Mouse (Mus musculus): ENCODE measurements at regions not wholly inside any gene's neighbourhood (a gene's known extent, or its start where the extent isn't known, plus 50 kb on each side); places are given as distances from the start of the nearest gene placed in this dataset.

DNA sequence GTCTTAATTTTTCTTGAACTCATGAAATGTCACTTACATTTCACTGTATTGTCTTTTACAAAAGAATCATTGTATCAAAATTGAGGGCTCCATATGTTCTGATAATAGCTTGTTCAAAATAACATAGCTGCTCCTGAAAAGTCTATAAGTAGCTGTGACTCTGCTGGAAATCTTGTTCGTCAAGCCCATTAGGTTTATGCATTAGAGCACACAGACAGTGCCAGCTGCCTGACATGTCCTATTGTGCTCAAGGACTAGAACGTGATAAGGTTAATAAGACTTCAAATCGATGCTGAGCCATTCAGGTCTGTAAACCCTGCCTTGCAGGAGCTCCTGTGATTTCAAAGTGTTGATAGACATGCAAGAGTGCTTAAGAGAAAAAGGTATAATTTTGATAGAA lies 438.0 kb downstream of the Fam198b start:
- H3K9me3 ChIP-seq (ENCODE audit: control insufficient read depth, low read length) = no peaks in the 10 kb centered on the region
- DNase-seq (ENCODE audit: low spot score) = no peak
- H3K4me1 ChIP-seq (replicated peaks; ENCODE audit: control insufficient read depth, insufficient read depth, low read length) = no peaks in the 10 kb centered on the region
- no peaks in the 10 kb centered on the region for H3K27me3 ChIP-seq (ENCODE audit: control insufficient read depth, insufficient read depth, low read length)
- no peaks in the 10 kb centered on the region for H3K36me3 ChIP-seq (ENCODE audit: control insufficient read depth, insufficient read depth, low read length)
- 52% methylated on average over 3 of the region's 3 CpGs for WGBS
- H3K9ac ChIP-seq (ENCODE audit: low read length) = no peak overlapping the region
- no peak overlapping the region for H3K4me2 ChIP-seq (ENCODE audit: low read depth, low read length, severe bottlenecking)
- no peak for ATAC-seq (replicated peaks; ENCODE audit: low FRiP score)
- no peak overlapping the region for H3K4me3 ChIP-seq (ENCODE audit: low read depth, low read length)
- no peak overlapping the region for H3K27ac ChIP-seq (ENCODE audit: low read depth, low read length)

DNA sequence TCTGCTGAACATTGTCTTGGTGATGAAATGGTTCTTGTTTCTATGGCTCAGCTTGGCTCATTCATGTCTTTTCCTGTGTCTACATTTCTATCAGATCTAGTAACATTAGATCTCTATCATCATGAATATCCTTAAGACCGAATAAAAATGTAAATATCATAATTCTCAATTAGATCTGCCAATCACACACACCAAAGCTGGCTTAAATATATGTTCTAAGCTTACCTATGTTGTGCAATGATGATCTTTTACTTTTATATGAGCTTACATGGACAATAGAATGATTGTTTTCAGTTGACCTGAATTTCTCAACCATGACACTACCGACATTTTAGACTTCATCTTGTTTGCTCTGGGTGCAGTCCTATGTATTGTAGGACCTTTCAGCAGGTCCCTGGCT lies 440.4 kb downstream of the Fam198b start:
- Histone ChIP-seq H3K9ac (ENCODE audit: low read length) (no peak overlapping the region), H3K4me3 (ENCODE audit: low read depth, low read length) (no peak overlapping the region), H3K27ac (ENCODE audit: low read depth, low read length) (no peak overlapping the region), H3K9me3 (ENCODE audit: control insufficient read depth, low read length) (no peaks in the 10 kb centered on the region), H3K27me3 (ENCODE audit: control insufficient read depth, insufficient read depth, low read length) (no peaks in the 10 kb centered on the region), H3K4me1 (replicated peaks; ENCODE audit: control insufficient read depth, insufficient read depth, low read length) (no peaks in the 10 kb centered on the region), H3K4me2 (ENCODE audit: low read depth, low read length, severe bottlenecking) (no peak overlapping the region), H3K36me3 (ENCODE audit: control insufficient read depth, insufficient read depth, low read length) (no peaks in the 10 kb centered on the region)
- no peak for ATAC-seq (replicated peaks; ENCODE audit: low FRiP score)
- no peak for DNase-seq (ENCODE audit: low spot score)
- 82% methylated on average over 2 of the region's 2 CpGs for WGBS

- 77% methylated on average over 3 of the region's 3 CpGs for WGBS
These were observed 447.4 kb downstream of the Fam198b start for GRCm38 (mm10) chr3:80331776-80332175.

DNA sequence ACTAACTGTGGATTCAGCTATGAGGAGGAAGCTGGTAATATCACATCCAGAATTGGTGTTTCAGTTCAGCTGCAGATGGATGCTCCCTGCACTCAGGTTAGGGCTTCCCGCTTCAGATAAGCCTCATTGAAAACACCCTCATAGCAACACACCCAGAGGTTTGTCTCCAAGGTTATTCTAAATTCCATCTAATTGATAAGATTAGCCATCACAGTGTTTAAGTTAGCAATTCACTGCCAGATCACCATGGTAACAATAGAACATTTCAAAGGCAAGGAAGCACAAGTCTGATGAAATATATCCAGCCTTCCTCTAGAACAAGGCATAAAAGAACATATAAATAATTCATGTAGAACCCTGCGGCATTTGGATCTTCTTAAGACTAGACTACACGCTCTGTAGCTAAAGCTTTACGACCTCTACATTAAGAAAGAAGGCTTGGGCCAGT lies 450.1 kb downstream of the Fam198b start:
- DNase-seq (ENCODE audit: low spot score) = no peak
- Histone ChIP-seq H3K4me3 (ENCODE audit: low read depth, low read length) (no peak overlapping the region), H3K9me3 (ENCODE audit: control insufficient read depth, low read length) (no peaks in the 10 kb centered on the region), H3K9ac (ENCODE audit: low read length) (no peak overlapping the region), H3K4me2 (ENCODE audit: low read depth, low read length, severe bottlenecking) (no peak overlapping the region), H3K27me3 (ENCODE audit: control insufficient read depth, insufficient read depth, low read length) (no peaks in the 10 kb centered on the region), H3K27ac (ENCODE audit: low read depth, low read length) (no peak overlapping the region), H3K36me3 (ENCODE audit: control insufficient read depth, insufficient read depth, low read length) (no peaks in the 10 kb centered on the region), H3K4me1 (replicated peaks; ENCODE audit: control insufficient read depth, insufficient read depth, low read length) (no peaks in the 10 kb centered on the region)
- ATAC-seq (replicated peaks; ENCODE audit: low FRiP score) = peak; percentile 59
- 33% methylated on average over 4 of the region's 4 CpGs for WGBS

More at GRCm38 (mm10) chr3:80331776-80332175, 447.4 kb downstream of the Fam198b start:
- Histone ChIP-seq H3K27ac (ENCODE audit: low read depth, low read length) (no peak overlapping the region), H3K9me3 (ENCODE audit: control insufficient read depth, low read length) (no peaks in the 10 kb centered on the region), H3K4me3 (ENCODE audit: low read depth, low read length) (no peak overlapping the region), H3K4me1 (replicated peaks; ENCODE audit: control insufficient read depth, insufficient read depth, low read length) (no peaks in the 10 kb centered on the region), H3K9ac (ENCODE audit: low read length) (no peak overlapping the region), H3K36me3 (ENCODE audit: control insufficient read depth, insufficient read depth, low read length) (no peaks in the 10 kb centered on the region), H3K4me2 (ENCODE audit: low read depth, low read length, severe bottlenecking) (no peak overlapping the region), H3K27me3 (ENCODE audit: control insufficient read depth, insufficient read depth, low read length) (no peaks in the 10 kb centered on the region)
- no peak for ATAC-seq (replicated peaks; ENCODE audit: low FRiP score)
- DNase-seq (ENCODE audit: low spot score) = no peak

DNA sequence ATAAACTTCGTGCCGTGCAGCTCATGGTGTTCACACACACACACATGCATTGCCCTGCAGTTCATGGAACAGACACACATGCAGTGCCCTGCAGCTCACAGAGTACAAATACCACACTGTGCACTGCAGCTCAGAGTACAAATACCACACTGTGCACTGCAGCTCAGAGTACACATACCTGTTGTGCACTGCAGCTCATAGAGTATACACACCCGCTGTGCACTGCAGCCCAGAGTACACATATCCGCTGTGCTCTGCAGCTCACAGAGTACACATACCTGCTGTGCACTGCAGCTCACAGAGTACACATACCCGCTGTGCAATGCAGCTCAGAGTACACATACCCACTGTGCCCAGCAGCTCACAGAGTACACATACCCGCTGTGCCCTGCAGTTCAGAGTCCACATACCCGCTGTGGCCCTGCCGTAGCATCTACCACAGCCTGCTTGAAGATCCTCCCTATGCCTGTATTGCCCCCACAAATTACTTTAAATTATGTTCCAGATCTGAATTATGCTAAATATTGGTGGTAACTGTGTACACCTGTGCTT lies 451.9 kb downstream of the Fam198b start:
- H3K4me1 ChIP-seq (replicated peaks; ENCODE audit: control insufficient read depth, insufficient read depth, low read length) = no peaks in the 10 kb centered on the region
- WGBS = 83% methylated on average over 8 of the region's 8 CpGs
- H3K4me3 ChIP-seq (ENCODE audit: low read depth, low read length) = no peak overlapping the region
- ATAC-seq (replicated peaks; ENCODE audit: low FRiP score) (peak; percentile 42; the same call in 1 of the 2 replicates), DNase-seq (ENCODE audit: low spot score) (no peak)
- H3K4me2 ChIP-seq (ENCODE audit: low read depth, low read length, severe bottlenecking) = no peak overlapping the region
- no peaks in the 10 kb centered on the region for H3K36me3 ChIP-seq (ENCODE audit: control insufficient read depth, insufficient read depth, low read length)
- H3K27ac ChIP-seq (ENCODE audit: low read depth, low read length) = no peak overlapping the region
- H3K27me3 ChIP-seq (ENCODE audit: control insufficient read depth, insufficient read depth, low read length) = no peaks in the 10 kb centered on the region
- H3K9ac ChIP-seq (ENCODE audit: low read length) = no peak overlapping the region
- no peaks in the 10 kb centered on the region for H3K9me3 ChIP-seq (ENCODE audit: control insufficient read depth, low read length)

GRCm38 (mm10) chr3:80367972-80368371 lies 434.7 kb downstream of the Gria2 start:
- no peaks in the 10 kb centered on the region for H3K27me3 ChIP-seq (ENCODE audit: control insufficient read depth, insufficient read depth, low read length)
- no peak overlapping the region for H3K27ac ChIP-seq (ENCODE audit: low read depth, low read length)
- H3K9me3 ChIP-seq (ENCODE audit: control insufficient read depth, low read length) = no peaks in the 10 kb centered on the region
- 0 out of 2 replicates have a peak, but pooled peaks have one; percentile 56 for ATAC-seq (replicated peaks; ENCODE audit: low FRiP score)
- no peak overlapping the region for H3K4me2 ChIP-seq (ENCODE audit: low read depth, low read length, severe bottlenecking)
- no peaks in the 10 kb centered on the region for H3K36me3 ChIP-seq (ENCODE audit: control insufficient read depth, insufficient read depth, low read length)
- DNase-seq (ENCODE audit: low spot score) = no peak
- no peak overlapping the region for H3K9ac ChIP-seq (ENCODE audit: low read length)
- no peaks in the 10 kb centered on the region for H3K4me1 ChIP-seq (replicated peaks; ENCODE audit: control insufficient read depth, insufficient read depth, low read length)
- H3K4me3 ChIP-seq (ENCODE audit: low read depth, low read length) = no peak overlapping the region

DNA sequence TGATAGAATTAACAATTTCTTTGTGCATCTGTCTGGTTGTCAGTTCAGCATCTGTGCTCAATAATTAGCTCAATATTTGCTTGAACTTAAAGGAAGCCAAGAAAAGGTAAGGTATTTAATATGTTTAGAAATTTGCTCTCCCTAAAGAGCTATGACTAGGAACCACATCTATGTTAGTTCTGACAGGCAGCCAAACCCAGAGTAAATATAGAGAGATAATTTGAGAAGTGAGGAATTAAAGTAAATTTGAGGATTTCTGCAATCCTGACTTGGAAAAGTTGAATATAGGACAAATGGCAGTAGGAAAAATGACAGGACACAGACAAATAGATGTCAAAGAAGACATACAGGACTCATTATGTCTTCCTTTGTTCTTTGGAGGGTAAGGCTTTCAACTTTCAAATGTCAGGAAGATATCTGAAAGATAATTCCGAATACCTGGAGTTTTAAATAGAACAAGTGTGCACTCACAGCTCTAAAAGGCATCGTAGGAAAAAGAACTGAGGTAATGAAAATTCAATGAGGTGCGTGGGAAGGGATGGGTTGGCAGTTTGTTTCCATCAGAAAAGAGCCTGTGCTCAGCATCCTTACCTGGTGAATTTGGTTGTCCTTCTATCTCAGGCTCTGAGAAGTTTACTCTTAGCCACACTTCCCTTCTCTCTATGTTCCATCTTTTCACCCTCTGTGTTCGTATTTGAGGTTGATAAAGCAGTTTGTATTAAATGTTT lies 433.3 kb downstream of the Gria2 start:
- ATAC-seq (replicated peaks; ENCODE audit: low FRiP score) = no peak
- no peak overlapping the region for H3K4me2 ChIP-seq (ENCODE audit: low read depth, low read length, severe bottlenecking)
- H3K9ac ChIP-seq (ENCODE audit: low read length) = no peak overlapping the region
- 89% methylated on average over 4 of the region's 4 CpGs for WGBS
- H3K36me3 ChIP-seq (ENCODE audit: control insufficient read depth, insufficient read depth, low read length) = no peaks in the 10 kb centered on the region
- H3K27ac ChIP-seq (ENCODE audit: low read depth, low read length) = no peak overlapping the region
- H3K27me3 ChIP-seq (ENCODE audit: control insufficient read depth, insufficient read depth, low read length) = no peaks in the 10 kb centered on the region
- no peaks in the 10 kb centered on the region for H3K4me1 ChIP-seq (replicated peaks; ENCODE audit: control insufficient read depth, insufficient read depth, low read length)
- DNase-seq (ENCODE audit: low spot score) = no peak
- no peaks in the 10 kb centered on the region for H3K9me3 ChIP-seq (ENCODE audit: control insufficient read depth, low read length)
- H3K4me3 ChIP-seq (ENCODE audit: low read depth, low read length) = no peak overlapping the region

GRCm38 (mm10) chr3:80372436-80372835 lies 430.2 kb downstream of the Gria2 start:
- Histone ChIP-seq H3K27me3 (ENCODE audit: control insufficient read depth, insufficient read depth, low read length) (no peaks in the 10 kb centered on the region), H3K9me3 (ENCODE audit: control insufficient read depth, low read length) (no peaks in the 10 kb centered on the region), H3K4me2 (ENCODE audit: low read depth, low read length, severe bottlenecking) (no peak overlapping the region), H3K9ac (ENCODE audit: low read length) (no peak overlapping the region), H3K4me3 (ENCODE audit: low read depth, low read length) (no peak overlapping the region), H3K4me1 (replicated peaks; ENCODE audit: control insufficient read depth, insufficient read depth, low read length) (no peaks in the 10 kb centered on the region), H3K27ac (ENCODE audit: low read depth, low read length) (no peak overlapping the region), H3K36me3 (ENCODE audit: control insufficient read depth, insufficient read depth, low read length) (no peaks in the 10 kb centered on the region)
- no peak for DNase-seq (ENCODE audit: low spot score)
- 75% methylated on average over 3 of the region's 3 CpGs for WGBS
- ATAC-seq (replicated peaks; ENCODE audit: low FRiP score) = no peak

DNA sequence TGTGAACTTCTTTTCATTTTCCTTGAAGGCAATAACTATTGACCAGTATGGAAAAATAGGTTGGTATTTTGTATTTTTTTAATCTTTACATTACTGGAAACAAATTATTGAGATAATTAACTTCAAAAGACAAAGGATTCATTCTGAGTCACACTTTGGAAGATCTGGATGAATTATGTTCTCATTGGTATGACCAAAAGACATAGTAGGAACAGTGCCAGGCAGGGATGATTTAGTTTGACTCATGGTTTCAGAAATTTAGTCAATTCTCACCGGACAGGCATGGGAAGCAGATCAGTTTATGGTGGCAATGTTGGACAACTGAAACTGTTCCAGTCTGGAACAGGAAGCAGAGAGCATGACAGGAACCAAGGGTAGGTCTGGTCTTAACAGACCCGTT lies 416.6 kb downstream of the Gria2 start:
- Histone ChIP-seq H3K4me2 (ENCODE audit: low read depth, low read length, severe bottlenecking) (no peak overlapping the region), H3K9me3 (ENCODE audit: control insufficient read depth, low read length) (no peaks in the 10 kb centered on the region), H3K4me1 (replicated peaks; ENCODE audit: control insufficient read depth, insufficient read depth, low read length) (no peaks in the 10 kb centered on the region), H3K4me3 (ENCODE audit: low read depth, low read length) (no peak overlapping the region), H3K27ac (ENCODE audit: low read depth, low read length) (no peak overlapping the region), H3K27me3 (ENCODE audit: control insufficient read depth, insufficient read depth, low read length) (no peaks in the 10 kb centered on the region), H3K9ac (ENCODE audit: low read length) (no peak overlapping the region), H3K36me3 (ENCODE audit: control insufficient read depth, insufficient read depth, low read length) (no peaks in the 10 kb centered on the region)
- no peak for ATAC-seq (replicated peaks; ENCODE audit: low FRiP score)
- no peak for DNase-seq (ENCODE audit: low spot score)
- WGBS = 96% methylated on average over 2 of the region's 2 CpGs

Data from forebrain, embryonic 11.5 days (tissue).